Mouse (Mus musculus): ENCODE results near the gene Scd1. TPM values are rescaled to one million over a fixed set of nuclear protein-coding genes. Genes with fewer than 3 reads are reported as not detected.

Gene Scd1
- polyA plus RNA-seq, 1 experiment from 2014 or later: 5.1 TPM

- 75% methylated on average over 4 of the region's 4 CpGs for WGBS
- Histone ChIP-seq H3K4me2 (ENCODE audit: low read depth, low read length) (peak overlapping the region; percentile 95), H3K4me1 (ENCODE audit: control insufficient read depth, insufficient read depth, low read length) (peaks cover 4% of the 10 kb centered on the region; the same call in 1 of the 2 replicates), H3K36me3 (ENCODE audit: control insufficient read depth, insufficient read depth, low read length) (no peaks in the 10 kb centered on the region), H3K27me3 (ENCODE audit: control insufficient read depth, insufficient read depth, low read length) (0 out of 2 replicates have a peak, but pooled peaks cover 6% of the 10 kb centered on the region), H3K27ac (ENCODE audit: low read length) (no peak overlapping the region), H3K4me3 (replicated peaks; ENCODE audit: low read length) (peak overlapping the region; percentile 57), H3K9ac (ENCODE audit: low read length) (peak overlapping the region; percentile 64; the same call in 1 of the 2 replicates), H3K9me3 (replicated peaks; ENCODE audit: control insufficient read depth, low read length) (no peaks in the 10 kb centered on the region)
- ATAC-seq (ENCODE audit: insufficient read depth, low FRiP score): no peak
Measured at GRCm38 (mm10) chr19:44408595-44408994, 916 bp upstream of the Scd1 start.

DNA sequence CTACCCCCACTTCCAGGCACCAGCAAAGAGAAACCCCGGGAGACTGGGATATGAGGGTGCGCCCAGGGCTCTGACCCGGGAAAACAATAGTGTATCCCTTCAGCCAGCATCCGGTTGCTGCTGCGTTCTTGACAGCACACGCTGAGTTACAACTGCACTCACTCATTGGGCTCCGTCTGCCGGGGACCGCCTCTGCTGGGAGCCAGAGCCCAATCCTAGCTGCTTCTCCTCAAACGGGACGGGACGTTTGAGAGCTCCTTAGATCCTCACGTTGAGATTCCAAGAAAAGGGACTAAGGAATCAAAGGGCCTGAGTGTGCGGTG is 505 bp upstream of the Scd1 start:
- Histone ChIP-seq H3K4me1 (ENCODE audit: control insufficient read depth, insufficient read depth, low read length) (peaks cover 4% of the 10 kb centered on the region; the same call in 1 of the 2 replicates), H3K9me3 (replicated peaks; ENCODE audit: control insufficient read depth, low read length) (no peaks in the 10 kb centered on the region), H3K36me3 (ENCODE audit: control insufficient read depth, insufficient read depth, low read length) (no peaks in the 10 kb centered on the region), H3K4me3 (replicated peaks; ENCODE audit: low read length) (peak overlapping the region; percentile 57), H3K27ac (ENCODE audit: low read length) (peak overlapping the region; percentile 77; the same call in 1 of the 2 replicates), H3K9ac (ENCODE audit: low read length) (peak overlapping the region; percentile 64), H3K27me3 (ENCODE audit: control insufficient read depth, insufficient read depth, low read length) (0 out of 2 replicates have a peak, but pooled peaks cover 6% of the 10 kb centered on the region), H3K4me2 (ENCODE audit: low read depth, low read length) (peak overlapping the region; percentile 95)
- under 1% methylated on average over 14 of the region's 14 CpGs for WGBS
- peak; percentile 70 for ATAC-seq (ENCODE audit: insufficient read depth, low FRiP score)

- no peak for ATAC-seq (ENCODE audit: insufficient read depth, low FRiP score)
- no peak overlapping the region for H3K4me2 ChIP-seq (ENCODE audit: low read depth, low read length)
- H3K27ac ChIP-seq (ENCODE audit: low read length): no peak overlapping the region
- no peak overlapping the region for H3K9ac ChIP-seq (ENCODE audit: low read length)
- peaks cover 4% of the 10 kb centered on the region; the same call in 1 of the 2 replicates for H3K4me1 ChIP-seq (ENCODE audit: control insufficient read depth, insufficient read depth, low read length)
- WGBS: 82% methylated on average over 6 of the region's 6 CpGs
- no peaks in the 10 kb centered on the region for H3K9me3 ChIP-seq (replicated peaks; ENCODE audit: control insufficient read depth, low read length)
- H3K27me3 ChIP-seq (ENCODE audit: control insufficient read depth, insufficient read depth, low read length): 0 out of 2 replicates have a peak, but pooled peaks cover 6% of the 10 kb centered on the region
- H3K4me3 ChIP-seq (replicated peaks; ENCODE audit: low read length): no peak overlapping the region
- H3K36me3 ChIP-seq (ENCODE audit: control insufficient read depth, insufficient read depth, low read length): 0 out of 2 replicates have a peak, but pooled peaks cover 3% of the 10 kb centered on the region
Measured at GRCm38 (mm10) chr19:44403546-44403945, 4.1 kb downstream of the Scd1 start.

DNA sequence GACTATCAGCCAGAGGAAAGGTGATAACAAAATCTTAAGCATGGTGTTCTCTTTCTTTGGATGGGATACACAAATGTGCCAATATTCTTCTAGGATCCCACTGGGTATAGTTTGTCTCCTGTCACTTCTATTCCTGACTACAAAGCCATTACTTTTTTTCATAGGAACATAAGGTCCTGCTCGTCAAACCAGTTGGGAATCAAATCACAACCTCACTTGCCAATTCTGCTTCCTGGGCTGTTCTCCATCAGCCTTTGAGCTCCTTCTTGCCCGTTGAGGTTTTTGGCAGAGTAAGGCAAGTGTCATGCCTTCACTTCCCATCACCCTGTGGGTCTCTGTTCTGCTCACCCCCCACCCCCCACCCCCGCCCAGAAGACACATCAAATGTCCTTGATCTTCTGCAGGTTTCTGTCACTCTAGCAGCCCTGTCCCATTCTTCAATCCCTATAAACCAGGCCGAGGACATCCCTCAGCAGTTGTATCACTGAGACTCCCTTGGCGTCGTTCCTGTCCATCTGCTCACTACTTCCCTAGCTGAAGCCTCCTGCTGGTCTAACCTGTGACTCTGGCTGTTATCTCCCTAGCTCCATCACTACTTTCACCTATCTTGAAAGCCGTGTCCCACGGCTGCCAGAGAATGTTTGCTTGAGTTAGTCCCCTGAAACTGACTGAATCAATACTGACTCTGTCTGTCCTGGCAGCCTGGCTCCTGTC is 7.0 kb downstream of the Scd1 start:
- no peak overlapping the region for H3K9ac ChIP-seq (ENCODE audit: low read length)
- ATAC-seq (ENCODE audit: insufficient read depth, low FRiP score): no peak
- no peaks in the 10 kb centered on the region for H3K4me1 ChIP-seq (ENCODE audit: control insufficient read depth, insufficient read depth, low read length)
- 73% methylated on average over 8 of the region's 8 CpGs for WGBS
- H3K27ac ChIP-seq (ENCODE audit: low read length): no peak overlapping the region
- no peaks in the 10 kb centered on the region for H3K9me3 ChIP-seq (replicated peaks; ENCODE audit: control insufficient read depth, low read length)
- no peak overlapping the region for H3K4me2 ChIP-seq (ENCODE audit: low read depth, low read length)
- H3K36me3 ChIP-seq (ENCODE audit: control insufficient read depth, insufficient read depth, low read length): 0 out of 2 replicates have a peak, but pooled peaks cover 3% of the 10 kb centered on the region
- no peak overlapping the region for H3K4me3 ChIP-seq (replicated peaks; ENCODE audit: low read length)
- H3K27me3 ChIP-seq (ENCODE audit: control insufficient read depth, insufficient read depth, low read length): no peaks in the 10 kb centered on the region

DNA sequence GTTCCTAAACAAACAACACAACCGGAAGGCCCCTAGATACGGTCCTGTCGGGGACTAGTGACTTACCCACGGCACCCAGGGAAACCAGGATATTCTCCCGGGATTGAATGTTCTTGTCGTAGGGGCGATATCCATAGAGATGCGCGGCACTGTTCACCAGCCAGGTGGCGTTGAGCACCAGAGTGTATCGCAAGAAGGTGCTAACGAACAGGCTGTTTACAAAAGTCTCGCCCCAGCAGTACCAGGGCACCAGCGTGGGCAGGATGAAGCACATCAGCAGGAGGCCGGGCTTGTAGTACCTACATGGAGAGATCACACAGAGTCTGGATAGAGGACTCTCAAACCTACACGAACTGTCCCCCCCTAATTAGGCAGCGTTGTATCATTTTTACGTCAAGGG is 7.6 kb downstream of the Scd1 start:
- Histone ChIP-seq H3K4me2 (ENCODE audit: low read depth, low read length) (no peak overlapping the region), H3K36me3 (ENCODE audit: control insufficient read depth, insufficient read depth, low read length) (0 out of 2 replicates have a peak, but pooled peaks cover 3% of the 10 kb centered on the region), H3K27me3 (ENCODE audit: control insufficient read depth, insufficient read depth, low read length) (no peaks in the 10 kb centered on the region), H3K4me3 (replicated peaks; ENCODE audit: low read length) (no peak overlapping the region), H3K27ac (ENCODE audit: low read length) (no peak overlapping the region), H3K4me1 (ENCODE audit: control insufficient read depth, insufficient read depth, low read length) (no peaks in the 10 kb centered on the region), H3K9me3 (replicated peaks; ENCODE audit: control insufficient read depth, low read length) (no peaks in the 10 kb centered on the region), H3K9ac (ENCODE audit: low read length) (no peak overlapping the region)
- no peak for ATAC-seq (ENCODE audit: insufficient read depth, low FRiP score)
- WGBS: 90% methylated on average over 18 of the region's 18 CpGs

- no peak overlapping the region for H3K9ac ChIP-seq (ENCODE audit: low read length)
- H3K9me3 ChIP-seq (replicated peaks; ENCODE audit: control insufficient read depth, low read length): no peaks in the 10 kb centered on the region
- ATAC-seq (ENCODE audit: insufficient read depth, low FRiP score): no peak
- no peak overlapping the region for H3K27ac ChIP-seq (ENCODE audit: low read length)
- 80% methylated on average over 5 of the region's 5 CpGs for WGBS
- H3K36me3 ChIP-seq (ENCODE audit: control insufficient read depth, insufficient read depth, low read length): 0 out of 2 replicates have a peak, but pooled peaks cover 3% of the 10 kb centered on the region
- no peaks in the 10 kb centered on the region for H3K4me1 ChIP-seq (ENCODE audit: control insufficient read depth, insufficient read depth, low read length)
- H3K4me3 ChIP-seq (replicated peaks; ENCODE audit: low read length): no peak overlapping the region
- no peaks in the 10 kb centered on the region for H3K27me3 ChIP-seq (ENCODE audit: control insufficient read depth, insufficient read depth, low read length)
- no peak overlapping the region for H3K4me2 ChIP-seq (ENCODE audit: low read depth, low read length)
Measured at GRCm38 (mm10) chr19:44396742-44397141, 10.9 kb downstream of the Scd1 start.

DNA sequence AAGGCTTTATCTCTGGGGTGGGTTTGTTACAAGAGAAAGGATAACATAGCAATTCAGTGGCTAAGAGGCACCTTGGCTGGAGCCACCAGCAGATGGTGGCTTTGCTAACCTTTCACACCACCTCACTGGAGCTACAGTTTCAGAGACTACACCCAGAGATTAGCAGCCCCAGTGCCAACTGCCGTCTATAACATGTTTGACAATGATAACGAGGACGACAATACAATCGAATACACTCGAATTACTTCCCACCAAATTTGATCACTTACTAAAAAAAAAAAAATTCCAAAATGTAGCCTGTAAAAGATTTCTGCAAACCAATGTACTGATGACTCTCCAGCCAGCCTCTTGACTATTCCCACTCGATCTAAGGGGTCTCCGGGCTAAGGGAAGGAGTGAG is 12.7 kb downstream of the Scd1 start:
- 0 out of 2 replicates have a peak, but pooled peaks cover under 1% of the 10 kb centered on the region for H3K36me3 ChIP-seq (ENCODE audit: control insufficient read depth, insufficient read depth, low read length)
- no peaks in the 10 kb centered on the region for H3K27me3 ChIP-seq (ENCODE audit: control insufficient read depth, insufficient read depth, low read length)
- 75% methylated on average over 7 of the region's 7 CpGs for WGBS
- no peak overlapping the region for H3K4me2 ChIP-seq (ENCODE audit: low read depth, low read length)
- no peaks in the 10 kb centered on the region for H3K9me3 ChIP-seq (replicated peaks; ENCODE audit: control insufficient read depth, low read length)
- H3K4me3 ChIP-seq (replicated peaks; ENCODE audit: low read length): no peak overlapping the region
- no peak overlapping the region for H3K27ac ChIP-seq (ENCODE audit: low read length)
- H3K4me1 ChIP-seq (ENCODE audit: control insufficient read depth, insufficient read depth, low read length): no peaks in the 10 kb centered on the region
- no peak overlapping the region for H3K9ac ChIP-seq (ENCODE audit: low read length)
- no peak for ATAC-seq (ENCODE audit: insufficient read depth, low FRiP score)

DNA sequence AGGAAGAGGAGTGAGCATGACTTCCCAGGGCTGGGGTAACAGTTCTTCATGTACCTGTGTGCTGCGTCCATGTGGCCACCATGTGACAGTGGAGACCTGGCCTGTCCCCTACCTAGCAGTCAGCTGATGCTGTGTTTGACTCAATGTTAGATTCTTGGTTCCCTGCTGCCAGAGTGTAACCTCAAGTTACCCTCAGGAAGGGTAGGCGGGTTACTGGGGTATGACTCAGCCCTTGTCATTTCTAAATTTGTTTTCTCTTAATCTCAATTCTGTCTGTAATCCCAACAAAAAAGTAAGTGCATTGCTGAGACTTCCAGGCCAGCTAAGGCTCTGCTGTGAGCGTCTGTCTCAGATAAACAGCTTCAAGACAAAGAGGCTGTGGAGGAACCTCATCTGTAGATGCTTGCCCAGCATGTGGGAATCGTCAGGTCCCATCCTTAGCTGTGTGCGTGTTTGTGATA is 13.7 kb downstream of the Scd1 start:
- no peaks in the 10 kb centered on the region for H3K27me3 ChIP-seq (ENCODE audit: control insufficient read depth, insufficient read depth, low read length)
- H3K4me1 ChIP-seq (ENCODE audit: control insufficient read depth, insufficient read depth, low read length): peaks cover 8% of the 10 kb centered on the region
- no peaks in the 10 kb centered on the region for H3K36me3 ChIP-seq (ENCODE audit: control insufficient read depth, insufficient read depth, low read length)
- 64% methylated on average over 5 of the region's 5 CpGs for WGBS
- H3K4me3 ChIP-seq (replicated peaks; ENCODE audit: low read length): no peak overlapping the region
- no peaks in the 10 kb centered on the region for H3K9me3 ChIP-seq (replicated peaks; ENCODE audit: control insufficient read depth, low read length)
- no peak for ATAC-seq (ENCODE audit: insufficient read depth, low FRiP score)
- no peak overlapping the region for H3K27ac ChIP-seq (ENCODE audit: low read length)
- no peak overlapping the region for H3K9ac ChIP-seq (ENCODE audit: low read length)
- H3K4me2 ChIP-seq (ENCODE audit: low read depth, low read length): no peak overlapping the region

DNA sequence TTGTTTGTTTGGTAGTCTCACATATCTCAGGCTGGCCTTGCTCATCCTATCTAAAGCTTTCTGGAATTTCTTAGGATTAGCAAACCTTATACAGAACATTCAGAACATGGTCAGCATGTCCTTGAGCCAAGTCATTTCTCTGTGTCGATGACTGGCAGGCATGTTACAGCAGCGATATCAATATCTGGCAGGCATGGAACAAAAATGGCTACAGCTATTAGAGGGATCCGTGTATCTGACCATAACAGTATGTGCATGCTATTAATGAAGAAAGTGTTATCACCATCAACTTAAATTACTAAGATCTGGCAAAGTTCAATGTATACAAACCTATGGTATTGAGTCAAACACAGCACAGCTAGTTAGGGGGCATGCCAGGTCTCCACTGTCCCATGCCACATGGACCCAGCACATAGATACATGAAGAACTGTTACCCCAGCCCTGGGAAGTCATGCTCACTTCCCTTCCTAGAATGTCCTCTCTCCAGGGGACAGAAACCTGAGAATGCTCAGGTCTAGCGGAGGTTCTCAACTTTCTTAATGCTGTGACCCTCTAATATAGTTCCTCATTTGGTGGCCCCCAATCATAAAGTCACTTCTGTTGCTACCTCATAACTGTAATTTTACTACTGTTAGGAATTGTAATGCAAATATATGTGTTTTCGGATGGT is 15.2 kb downstream of the Scd1 start:
- no peaks in the 10 kb centered on the region for H3K27me3 ChIP-seq (ENCODE audit: control insufficient read depth, insufficient read depth, low read length)
- peaks cover 17% of the 10 kb centered on the region for H3K4me1 ChIP-seq (ENCODE audit: control insufficient read depth, insufficient read depth, low read length)
- H3K4me2 ChIP-seq (ENCODE audit: low read depth, low read length): no peak overlapping the region
- H3K36me3 ChIP-seq (ENCODE audit: control insufficient read depth, insufficient read depth, low read length): no peaks in the 10 kb centered on the region
- no peak for ATAC-seq (ENCODE audit: insufficient read depth, low FRiP score)
- H3K27ac ChIP-seq (ENCODE audit: low read length): no peak overlapping the region
- no peaks in the 10 kb centered on the region for H3K9me3 ChIP-seq (replicated peaks; ENCODE audit: control insufficient read depth, low read length)
- H3K4me3 ChIP-seq (replicated peaks; ENCODE audit: low read length): no peak overlapping the region
- no peak overlapping the region for H3K9ac ChIP-seq (ENCODE audit: low read length)
- WGBS: 84% methylated on average over 5 of the region's 5 CpGs

All from stomach, embryonic 16.5 days (tissue).